Mouse (Mus musculus): ENCODE data around the gene Gne. TPM values are rescaled to one million over a fixed set of nuclear protein-coding genes. Genes with fewer than 3 reads are reported as not detected.

Gne gene
- 22.2 and 30.4 TPM in 2 replicates for polyA plus RNA-seq (2015; fragmentation: Nextera tagmentation; extraction: Ambion mirVana)

GRCm38 (mm10) chr4:44083945-44084344, at the start of gene Gne:
TSS of gene Gne (minus strand) at chr4:44084177.
- Histone ChIP-seq H3K27ac (ENCODE audit: low read depth, low read length) (peak within 1 kb of the TSS; percentile 30), H3K4me3 (ENCODE audit: low read depth, low read length) (peak within 1 kb of the TSS; percentile 19), H3K27me3 (replicated peaks; ENCODE audit: control insufficient read depth, insufficient read depth, low read length) (no peaks in the 10 kb centered on the region), H3K4me2 (replicated peaks; ENCODE audit: low read depth) (peak within 1 kb of the TSS; percentile 61), H3K4me1 (replicated peaks; ENCODE audit: control insufficient read depth, insufficient read depth, low read length) (no peaks in the 10 kb centered on the region), H3K9me3 (ENCODE audit: control insufficient read depth) (no peaks in the 10 kb centered on the region), H3K9ac (ENCODE audit: low read depth, low read length) (no peak within 1 kb of the TSS), H3K36me3 (ENCODE audit: control insufficient read depth, insufficient read depth) (no peaks in the 10 kb centered on the region)
- WGBS = 5% methylated on average over 11 of the region's 11 CpGs
- TF ChIP-seq CTCF (IDR thresholded peaks at IDR 0.05; ENCODE audit: low read depth) = no peak
- ATAC-seq = peak; percentile 50; the same call in 1 of the 2 replicates

DNA sequence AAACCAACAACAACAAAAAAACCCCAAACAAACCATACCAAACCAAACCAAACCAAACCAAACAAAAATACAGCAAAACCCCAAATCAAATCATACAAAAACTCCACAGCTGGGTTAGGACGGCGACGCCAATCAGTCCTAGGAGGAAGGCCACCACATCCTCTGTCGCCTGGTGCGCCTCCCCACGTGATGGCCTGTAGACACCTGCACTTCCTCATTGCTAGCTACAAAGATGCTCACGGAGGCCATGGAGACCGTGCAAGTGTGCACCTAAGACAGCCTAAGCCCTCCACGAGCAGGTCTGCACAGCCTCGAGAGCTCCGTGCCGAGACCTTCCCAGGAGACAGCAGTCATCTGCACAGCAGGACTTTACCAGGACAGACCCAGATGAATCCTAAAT, 42.8 kb upstream of the Gne start:
- Histone ChIP-seq H3K4me3 (ENCODE audit: low read depth, low read length) (no peak overlapping the region), H3K4me1 (replicated peaks; ENCODE audit: control insufficient read depth, insufficient read depth, low read length) (no peaks in the 10 kb centered on the region), H3K4me2 (replicated peaks; ENCODE audit: low read depth) (no peak overlapping the region), H3K9ac (ENCODE audit: low read depth, low read length) (no peak overlapping the region), H3K27me3 (replicated peaks; ENCODE audit: control insufficient read depth, insufficient read depth, low read length) (no peaks in the 10 kb centered on the region), H3K27ac (ENCODE audit: low read depth, low read length) (no peak overlapping the region), H3K36me3 (ENCODE audit: control insufficient read depth, insufficient read depth) (peaks cover 49% of the 10 kb centered on the region), H3K9me3 (ENCODE audit: control insufficient read depth) (no peaks in the 10 kb centered on the region)
- TF ChIP-seq CTCF (IDR thresholded peaks at IDR 0.05; ENCODE audit: low read depth) = no peak
- 92% methylated on average over 12 of the region's 12 CpGs for whole genome bisulfite sequencing
- no peak for ATAC-seq

DNA sequence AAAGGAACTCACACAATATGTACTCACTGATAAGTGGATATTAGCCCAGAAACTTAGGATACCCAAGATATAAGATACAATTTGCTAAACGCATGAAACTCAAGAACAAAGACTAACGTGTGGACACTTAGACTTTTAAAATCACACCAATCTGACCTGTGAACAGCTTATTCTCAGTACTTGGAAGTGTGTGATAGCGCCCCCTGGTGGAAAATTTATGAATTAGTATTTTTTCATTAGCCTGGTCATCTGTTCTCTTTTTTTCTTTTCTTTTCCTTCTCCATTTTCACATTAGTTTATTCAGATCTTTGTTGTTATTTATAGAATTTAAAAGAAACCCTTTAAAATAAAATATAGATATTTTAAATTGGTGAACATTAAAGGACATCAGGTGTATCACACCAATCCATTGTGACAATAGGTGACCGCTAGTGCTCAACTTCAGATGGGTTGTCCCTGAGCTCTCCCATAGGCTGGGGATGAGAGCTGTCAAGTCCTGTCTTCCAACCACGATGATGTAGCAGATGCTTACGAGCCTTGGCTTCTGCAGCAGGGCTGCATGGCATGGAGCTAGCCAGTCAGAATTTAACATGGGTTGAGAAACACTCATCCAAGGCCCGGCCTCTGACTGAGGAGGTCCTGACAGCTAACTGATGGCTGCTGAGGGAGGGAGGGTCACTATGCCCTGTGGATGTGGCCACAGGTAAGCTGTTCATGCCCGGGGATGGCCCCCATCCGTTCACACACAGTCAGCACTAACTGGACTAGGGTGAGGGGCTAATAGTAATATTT, 35.6 kb upstream of the Gne start:
- Histone ChIP-seq H3K36me3 (ENCODE audit: control insufficient read depth, insufficient read depth) (no peaks in the 10 kb centered on the region), H3K27ac (ENCODE audit: low read depth, low read length) (no peak overlapping the region), H3K9ac (ENCODE audit: low read depth, low read length) (no peak overlapping the region), H3K4me2 (replicated peaks; ENCODE audit: low read depth) (no peak overlapping the region), H3K4me3 (ENCODE audit: low read depth, low read length) (no peak overlapping the region), H3K9me3 (ENCODE audit: control insufficient read depth) (no peaks in the 10 kb centered on the region), H3K4me1 (replicated peaks; ENCODE audit: control insufficient read depth, insufficient read depth, low read length) (no peaks in the 10 kb centered on the region), H3K27me3 (replicated peaks; ENCODE audit: control insufficient read depth, insufficient read depth, low read length) (no peaks in the 10 kb centered on the region)
- ATAC-seq = no peak
- WGBS = 49% methylated on average over 9 of the region's 9 CpGs
- peak; percentile 75 for TF ChIP-seq CTCF (IDR thresholded peaks at IDR 0.05; ENCODE audit: low read depth)

GRCm38 (mm10) chr4:44115046-44115445, 31.1 kb upstream of the Gne start:
- no peaks in the 10 kb centered on the region for H3K27me3 ChIP-seq (replicated peaks; ENCODE audit: control insufficient read depth, insufficient read depth, low read length)
- no peak for ATAC-seq
- 0 out of 2 replicates have a peak, but pooled peaks cover 3% of the 10 kb centered on the region for H3K4me1 ChIP-seq (replicated peaks; ENCODE audit: control insufficient read depth, insufficient read depth, low read length)
- H3K36me3 ChIP-seq (ENCODE audit: control insufficient read depth, insufficient read depth) = no peaks in the 10 kb centered on the region
- no peaks in the 10 kb centered on the region for H3K9me3 ChIP-seq (ENCODE audit: control insufficient read depth)
- no peak overlapping the region for H3K4me2 ChIP-seq (replicated peaks; ENCODE audit: low read depth)
- no peak for TF ChIP-seq CTCF (IDR thresholded peaks at IDR 0.05; ENCODE audit: low read depth)
- no peak overlapping the region for H3K4me3 ChIP-seq (ENCODE audit: low read depth, low read length)
- no peak overlapping the region for H3K9ac ChIP-seq (ENCODE audit: low read depth, low read length)
- H3K27ac ChIP-seq (ENCODE audit: low read depth, low read length) = no peak overlapping the region
- WGBS = 89% methylated on average over 13 of the region's 13 CpGs

- Histone ChIP-seq H3K4me3 (ENCODE audit: low read depth, low read length) (no peak overlapping the region; the same call in 1 of the 2 replicates), H3K27ac (ENCODE audit: low read depth, low read length) (no peak overlapping the region), H3K9ac (ENCODE audit: low read depth, low read length) (no peak overlapping the region), H3K4me1 (replicated peaks; ENCODE audit: control insufficient read depth, insufficient read depth, low read length) (0 out of 2 replicates have a peak, but pooled peaks cover 3% of the 10 kb centered on the region), H3K36me3 (ENCODE audit: control insufficient read depth, insufficient read depth) (no peaks in the 10 kb centered on the region), H3K27me3 (replicated peaks; ENCODE audit: control insufficient read depth, insufficient read depth, low read length) (no peaks in the 10 kb centered on the region), H3K4me2 (replicated peaks; ENCODE audit: low read depth) (peak overlapping the region; percentile 47), H3K9me3 (ENCODE audit: control insufficient read depth) (no peaks in the 10 kb centered on the region)
- peak; percentile 18; the same call in 1 of the 2 replicates for TF ChIP-seq CTCF (IDR thresholded peaks at IDR 0.05; ENCODE audit: low read depth)
- WGBS = 15% methylated on average over 16 of the region's 16 CpGs
- peak; percentile 47; the same call in 1 of the 2 replicates for ATAC-seq
These were observed 29.6 kb upstream of the Gne start for GRCm38 (mm10) chr4:44113393-44114138.

GRCm38 (mm10) chr4:44112741-44113140, 28.8 kb upstream of the Gne start:
- Histone ChIP-seq H3K36me3 (ENCODE audit: control insufficient read depth, insufficient read depth) (no peaks in the 10 kb centered on the region), H3K27ac (ENCODE audit: low read depth, low read length) (no peak overlapping the region), H3K4me1 (replicated peaks; ENCODE audit: control insufficient read depth, insufficient read depth, low read length) (0 out of 2 replicates have a peak, but pooled peaks cover 3% of the 10 kb centered on the region), H3K27me3 (replicated peaks; ENCODE audit: control insufficient read depth, insufficient read depth, low read length) (no peaks in the 10 kb centered on the region), H3K9ac (ENCODE audit: low read depth, low read length) (no peak overlapping the region), H3K9me3 (ENCODE audit: control insufficient read depth) (no peaks in the 10 kb centered on the region), H3K4me2 (replicated peaks; ENCODE audit: low read depth) (no peak overlapping the region), H3K4me3 (ENCODE audit: low read depth, low read length) (no peak overlapping the region)
- whole genome bisulfite sequencing = 42% methylated on average over 4 of the region's 4 CpGs
- TF ChIP-seq CTCF (IDR thresholded peaks at IDR 0.05; ENCODE audit: low read depth) = peak; percentile 40
- no peak for ATAC-seq

Measured in intestine, postnatal 0 days (tissue).